Mouse (Mus musculus) mouse trophoblast stem cell (cell line): ENCODE measurements at regions not wholly inside any gene's neighbourhood (a gene's known extent, or its start where the extent isn't known, plus 50 kb on each side); places are given as distances from the start of the nearest gene placed in this dataset.

Source experiments
- in situ Hi-C, 2 experiments: fragments of 300-500 bp; cut with MseI, MboI; formaldehyde crosslinking; loops; 2 replicates in 1 of 2; 3 replicates in 1 of 2; pipeline ENCODE4 v1.15.1; 2025

DNA sequence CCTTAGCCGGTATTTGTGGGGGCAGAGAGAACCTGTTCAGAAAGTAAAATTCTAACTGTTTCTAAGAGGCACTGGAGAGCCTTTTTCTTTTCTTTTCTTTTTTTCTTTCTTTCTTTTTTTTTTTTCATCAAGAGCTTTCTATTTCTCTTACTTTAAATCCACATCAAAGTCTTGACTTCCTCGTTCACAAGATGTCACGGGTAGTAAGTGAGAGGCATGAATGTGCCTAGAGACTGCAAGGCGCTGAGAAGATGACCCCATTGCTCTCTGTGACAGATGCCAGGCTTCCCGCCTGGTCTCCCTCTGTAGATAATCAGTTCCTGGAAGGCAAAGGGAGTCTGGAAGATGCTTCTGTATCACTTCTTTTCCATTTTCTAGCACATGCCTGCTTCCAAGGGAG, 82.2 kb upstream of the Nck2 start:
- in situ Hi-C loops = no loop called here

DNA sequence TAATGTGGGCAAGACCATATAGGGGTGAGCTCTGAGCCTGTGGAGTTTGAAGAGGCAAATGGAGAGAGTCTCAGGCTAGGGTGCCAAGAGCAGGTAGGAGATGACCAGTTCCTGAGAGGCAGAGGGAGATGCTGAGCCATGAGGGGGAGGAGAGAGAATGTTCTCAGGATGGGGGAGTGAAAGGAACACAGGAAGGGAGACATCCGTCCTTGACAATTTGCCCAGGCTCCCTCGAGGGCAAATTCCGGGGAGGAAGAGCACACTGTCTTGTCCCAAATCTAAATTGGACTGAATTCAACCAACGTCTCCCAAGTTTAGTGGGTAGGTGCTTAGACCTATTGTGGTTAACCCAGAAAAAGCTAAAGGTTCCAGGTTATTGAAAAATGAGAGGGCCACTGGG, 81.2 kb upstream of the Nck2 start:
- in situ Hi-C loops = no loop called here

DNA sequence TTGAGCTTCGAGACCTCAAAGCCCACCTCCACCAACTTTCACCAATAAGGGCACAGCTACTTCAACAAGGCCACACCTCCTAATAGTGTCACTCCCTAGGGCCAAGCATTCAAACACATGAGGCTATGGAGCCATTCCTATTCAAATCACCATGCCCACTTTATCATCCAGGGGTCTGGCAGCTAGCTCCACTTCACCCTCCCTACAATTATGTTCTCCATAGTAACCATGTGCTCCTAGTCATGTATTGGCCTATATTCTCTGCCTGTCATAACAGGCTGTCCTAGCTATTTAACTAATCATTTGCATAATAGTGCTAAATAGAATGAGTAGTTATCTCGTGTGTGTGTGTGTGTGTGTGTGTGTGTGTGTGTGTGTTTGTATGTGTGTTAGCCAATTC, 77.9 kb upstream of the Nck2 start:
- in situ Hi-C loops = no loop called here

DNA sequence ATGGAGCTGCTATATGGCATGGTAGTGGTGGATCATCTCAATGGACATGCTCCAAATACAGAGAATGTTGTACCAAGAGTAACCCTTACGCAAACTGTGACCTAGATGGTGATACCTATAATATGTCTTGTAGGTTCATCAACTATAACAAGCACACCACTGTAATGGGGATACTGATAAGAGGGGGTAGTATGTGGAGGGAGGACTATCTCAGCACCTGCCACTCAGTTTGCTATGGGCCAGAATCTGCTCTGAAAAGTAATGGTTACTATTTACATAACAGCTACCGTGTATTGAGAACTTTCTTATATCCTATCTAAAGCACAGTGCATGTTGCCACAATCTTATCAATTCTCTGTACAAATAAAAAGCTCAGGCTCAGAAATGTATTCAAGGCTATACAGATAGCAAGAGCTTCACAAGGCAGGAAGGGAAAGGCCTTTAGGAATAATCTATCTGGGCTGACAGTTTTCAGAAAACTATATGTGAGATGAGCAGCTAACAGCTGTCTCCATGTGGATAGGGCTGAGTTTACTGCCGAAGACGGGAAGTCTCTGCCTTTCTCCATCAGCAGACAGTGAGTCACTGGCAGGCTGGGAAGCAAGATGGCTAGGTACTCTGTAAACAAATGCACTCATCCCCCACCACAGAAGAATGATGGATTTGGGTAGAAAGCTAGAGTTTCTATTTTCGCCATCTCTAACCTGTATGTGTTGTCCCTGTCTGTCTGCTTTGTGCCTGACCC, 77.1 kb upstream of the Nck2 start:
- in situ Hi-C loops = no loop called here

- in situ Hi-C loops = no loop called here
These were observed 72.5 kb upstream of the Nck2 start for GRCm38 (mm10) chr1:43371863-43372262.

DNA sequence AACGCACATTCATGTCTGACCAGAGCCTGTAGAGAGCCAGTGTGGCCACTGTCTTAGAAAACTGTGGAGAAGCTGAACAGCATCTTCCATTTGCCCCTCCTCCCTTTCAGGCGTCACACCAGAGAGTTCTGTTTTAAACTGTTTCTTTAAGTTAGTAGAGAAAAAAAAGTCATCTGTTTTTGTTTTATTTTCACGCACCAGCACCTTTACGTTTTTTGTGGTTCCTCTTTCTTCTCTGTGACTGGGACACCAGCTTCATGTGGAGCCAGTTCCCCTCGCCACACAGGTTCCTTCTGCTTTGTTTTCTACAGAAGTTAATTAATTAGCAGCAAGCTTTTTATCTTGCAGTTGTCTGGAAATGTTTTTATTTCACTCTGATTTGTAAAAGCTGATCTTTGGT, 69.4 kb upstream of the Nck2 start:
- in situ Hi-C loops = no loop called here

GRCm38 (mm10) chr1:43375851-43376250, 68.5 kb upstream of the Nck2 start:
- in situ Hi-C loops = no loop called here

DNA sequence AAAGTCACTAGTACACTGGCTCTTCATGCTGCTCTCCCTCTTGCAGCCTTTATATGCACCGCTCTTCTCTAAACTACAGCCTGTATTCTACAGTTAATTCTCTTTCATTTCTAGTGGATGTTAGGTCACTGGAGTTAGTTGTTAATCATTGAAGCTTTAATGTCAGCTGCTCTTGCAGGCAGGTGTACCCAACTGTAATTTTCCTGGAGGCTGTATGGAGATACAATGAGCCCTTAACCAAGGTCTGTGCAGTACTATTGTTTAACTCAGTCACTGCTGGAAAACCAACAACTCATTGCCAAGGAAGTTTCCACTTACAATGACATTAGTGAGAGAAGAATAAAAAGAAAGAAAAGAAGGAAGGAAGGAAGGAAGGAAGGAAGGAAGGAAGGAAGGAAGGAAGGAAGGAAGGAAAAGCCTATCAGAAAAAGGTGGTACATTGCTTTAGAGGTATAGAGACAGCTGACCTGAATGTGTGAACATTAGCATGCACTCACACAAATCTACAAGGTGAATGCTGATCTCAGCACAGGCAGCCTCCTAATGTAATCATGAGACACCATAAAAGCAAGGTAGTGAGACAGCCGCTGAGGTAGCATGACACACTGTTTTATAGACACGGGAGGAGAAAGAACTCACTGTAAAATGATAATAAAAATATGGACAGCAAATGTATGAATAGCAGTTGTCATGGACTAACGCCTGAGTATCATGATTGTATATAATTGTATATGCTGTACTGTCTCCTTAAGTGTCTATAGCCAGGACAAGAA, 66.7 kb upstream of the Nck2 start:
- in situ Hi-C loops = no loop called here

- in situ Hi-C loops = no loop called here
These were observed 59.4 kb upstream of the Nck2 start for GRCm38 (mm10) chr1:43385008-43385407.

DNA sequence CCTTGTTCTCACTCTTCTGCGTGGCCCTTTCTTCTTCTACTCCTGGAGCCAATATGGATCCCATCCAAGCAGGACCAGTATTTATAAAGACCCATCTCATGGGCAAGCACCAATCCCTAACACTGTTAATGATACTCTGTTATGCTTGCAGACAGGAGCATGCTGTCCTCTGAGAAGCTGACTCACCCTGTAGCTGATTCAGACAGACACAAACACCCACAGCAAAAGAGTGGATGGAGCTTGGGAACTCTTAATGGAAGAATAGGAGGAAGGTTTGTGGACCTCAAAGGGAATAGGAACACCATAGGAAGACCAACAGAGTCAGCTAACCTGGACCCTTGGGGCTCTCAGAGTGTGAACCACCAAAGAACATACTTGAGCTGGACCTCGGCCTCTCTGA, 50.3 kb upstream of the Nck2 start:
- in situ Hi-C loops = no loop called here
